Mouse (Mus musculus): Measurements from ENCODE around the gene Rps11. TPM values are rescaled to one million over a fixed set of nuclear protein-coding genes. Genes with fewer than 3 reads are reported as not detected.
A peak's percentile ranks its signal among the peaks of the same experiment; 100 is the strongest.
"Not testable (repeated sequence)": the region's sequence is repeated elsewhere in the genome, so short reads cannot be mapped to it uniquely, and the experiment has no call there.

Gene Rps11
- polyA plus RNA-seq, 1 experiment from 2014 or later = 1,135 TPM

DNA sequence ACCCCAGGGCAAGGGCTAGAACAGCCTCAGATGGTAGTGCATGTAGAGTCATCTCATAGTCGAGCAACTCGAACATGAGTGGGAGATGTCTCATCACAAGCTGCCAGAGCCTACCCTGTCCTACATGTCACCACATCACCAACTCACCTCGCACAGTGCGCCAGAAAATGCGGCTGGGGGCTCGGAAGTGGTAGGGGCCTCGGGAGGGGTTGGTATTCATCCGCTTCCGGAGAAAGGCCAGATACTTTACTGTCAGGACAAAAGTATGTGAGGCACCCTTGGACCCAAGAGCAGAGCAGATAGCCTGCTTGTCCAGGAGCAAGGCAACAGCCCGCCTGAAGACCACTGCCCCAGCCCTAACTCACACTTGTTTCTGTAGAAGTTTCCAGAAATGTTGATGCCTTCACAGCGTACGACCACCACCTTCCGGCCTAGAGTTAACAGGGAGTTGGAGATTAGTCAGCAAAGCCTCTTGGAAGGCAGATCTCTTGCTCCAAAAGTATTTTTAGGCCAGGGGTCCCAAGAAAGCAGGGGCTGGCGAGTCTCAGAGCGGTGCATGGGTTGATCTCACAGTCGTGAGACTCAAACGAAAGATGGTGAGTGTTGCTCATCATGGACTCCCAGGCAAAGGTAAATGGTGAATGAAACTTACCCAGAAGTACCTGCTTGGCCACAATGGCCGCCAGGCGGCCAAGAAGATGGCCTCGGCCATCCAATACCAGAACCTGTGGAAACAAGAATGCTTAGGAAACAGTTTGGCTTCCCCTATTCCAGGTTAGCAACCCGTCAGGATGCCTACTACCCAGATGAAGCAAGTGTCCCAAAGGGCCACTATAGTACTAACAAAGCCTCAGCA, 2.8 kb upstream of the Rps11 start:
- Histone ChIP-seq H3K4me1 (peaks cover 44% of the 10 kb centered on the region), H3K27me3 (peaks cover 2% of the 10 kb centered on the region; the same call in 1 of the 2 replicates), H3K4me2 (replicated peaks) (peak overlapping the region; percentile 97), H3K9ac (peak overlapping the region; percentile 98), H3K9me3 (replicated peaks) (no peaks in the 10 kb centered on the region), H3K36me3 (peaks cover 34% of the 10 kb centered on the region), H3K4me3 (peak overlapping the region; percentile 87), H3K27ac (peak overlapping the region; percentile 88)
- ATAC-seq (ENCODE audit: low FRiP score) = no peak
- 50% methylated on average over 21 of the region's 21 CpGs for WGBS

GRCm38 (mm10) chr7:45126147-45126843, 2.1 kb upstream of the Rps11 start:
- Histone ChIP-seq H3K27ac (peak overlapping the region; percentile 88), H3K4me3 (peak overlapping the region; percentile 87), H3K9me3 (replicated peaks) (no peaks in the 10 kb centered on the region), H3K4me1 (peaks cover 51% of the 10 kb centered on the region), H3K9ac (peak overlapping the region; percentile 98), H3K27me3 (no peaks in the 10 kb centered on the region), H3K36me3 (peaks cover 42% of the 10 kb centered on the region), H3K4me2 (replicated peaks) (peak overlapping the region; percentile 97)
- no peak for ATAC-seq (ENCODE audit: low FRiP score)
- WGBS = 77% methylated on average over 17 of the region's 17 CpGs

DNA sequence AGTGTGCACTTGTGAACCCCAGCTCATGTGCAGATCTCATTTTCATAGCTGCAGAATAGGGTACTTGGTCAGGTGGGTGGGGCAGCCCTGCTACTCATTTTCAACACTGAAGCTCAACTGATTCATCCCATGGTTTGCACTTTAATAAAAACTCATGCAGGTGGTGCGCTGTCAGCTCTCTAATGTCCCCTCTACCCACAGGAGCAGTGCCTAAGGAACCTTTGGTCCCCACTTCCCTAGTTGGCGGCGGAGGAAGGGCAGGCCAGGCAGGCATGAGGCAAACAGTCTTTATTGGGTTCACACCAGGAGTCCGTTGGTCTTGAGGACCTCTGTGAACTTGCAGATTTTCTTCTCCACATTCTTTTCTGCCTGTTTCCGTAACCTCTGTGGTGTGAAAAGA, 1.4 kb upstream of the Rps11 start:
- H3K4me3 ChIP-seq = not testable (repeated sequence)

GRCm38 (mm10) chr7:45125144-45125600, 933 bp upstream of the Rps11 start:
- Histone ChIP-seq H3K36me3 (peaks cover 53% of the 10 kb centered on the region), H3K9ac (peak overlapping the region; percentile 6; the same call in 1 of the 2 replicates), H3K4me1 (peaks cover 50% of the 10 kb centered on the region), H3K27ac (peak overlapping the region; percentile 77), H3K9me3 (replicated peaks) (no peaks in the 10 kb centered on the region), H3K4me3 (peak overlapping the region; percentile 90; the same call in 1 of the 2 replicates), H3K4me2 (replicated peaks) (peak overlapping the region; percentile 44), H3K27me3 (no peaks in the 10 kb centered on the region)
- no peak for ATAC-seq (ENCODE audit: low FRiP score)
- WGBS = 21% methylated on average over 7 of the region's 7 CpGs

More for the DNA sequence above, 1.4 kb upstream of the Rps11 start:
- H3K9ac ChIP-seq; ATAC-seq (ENCODE audit: low FRiP score); H3K9me3 ChIP-seq (replicated peaks); H3K27me3 ChIP-seq: not testable (repeated sequence)
- H3K27ac ChIP-seq = peak overlapping the region; percentile 77; the same call in 1 of the 2 replicates
- H3K4me1 ChIP-seq = peaks cover 52% of the 10 kb centered on the region
- peak overlapping the region; percentile 44; the same call in 1 of the 2 replicates for H3K4me2 ChIP-seq (replicated peaks)
- H3K36me3 ChIP-seq = peaks cover 48% of the 10 kb centered on the region
- 52% methylated on average over 5 of the region's 5 CpGs for WGBS

- Histone ChIP-seq H3K4me1 (peaks cover 43% of the 10 kb centered on the region), H3K9me3 (replicated peaks) (no peaks in the 10 kb centered on the region), H3K27ac (0 out of 2 replicates have a peak overlapping the region, but pooled peaks have one; percentile 83), H3K27me3 (no peaks in the 10 kb centered on the region), H3K9ac (peak overlapping the region; percentile 98), H3K4me2 (replicated peaks) (peak overlapping the region; percentile 90), H3K4me3 (peak overlapping the region; percentile 90), H3K36me3 (peaks cover 71% of the 10 kb centered on the region)
- WGBS = 26% methylated on average over 12 of the region's 12 CpGs
- no peak for ATAC-seq (ENCODE audit: low FRiP score)
Observed at GRCm38 (mm10) chr7:45123186-45123570, 1.1 kb downstream of the Rps11 start.

DNA sequence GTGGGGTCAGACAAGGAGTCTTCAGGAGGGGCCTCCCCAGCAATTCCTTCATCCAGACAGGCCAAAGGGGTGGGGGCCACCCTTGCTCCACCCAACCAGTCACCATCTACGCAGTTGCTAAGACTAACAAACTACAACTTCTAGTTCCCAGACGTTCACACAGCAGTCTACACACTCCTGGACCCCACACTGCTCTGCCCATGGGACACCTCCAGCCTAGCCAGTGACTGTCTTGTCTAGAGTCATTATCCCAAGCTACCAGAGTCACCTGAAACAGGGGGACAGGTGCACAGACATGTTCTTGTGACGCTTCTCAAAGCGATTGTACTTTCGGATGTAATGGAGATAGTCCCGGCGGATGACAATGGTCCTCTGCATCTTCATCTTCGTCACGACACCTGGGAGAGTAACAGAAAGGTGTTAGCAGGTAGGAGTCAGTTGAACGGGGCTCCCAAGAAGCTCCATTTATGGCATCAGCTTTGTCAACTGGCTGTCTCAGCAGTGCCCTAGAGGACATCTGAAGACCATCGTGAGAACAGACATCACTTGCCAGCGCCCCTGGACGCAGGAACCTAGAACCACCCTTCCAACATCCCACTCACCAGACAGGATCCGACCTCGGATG, 1.6 kb downstream of the Rps11 start:
- ATAC-seq (ENCODE audit: low FRiP score) = no peak
- Histone ChIP-seq H3K27ac (no peak overlapping the region), H3K27me3 (no peaks in the 10 kb centered on the region), H3K36me3 (peaks cover 74% of the 10 kb centered on the region), H3K4me1 (peaks cover 41% of the 10 kb centered on the region), H3K4me2 (replicated peaks) (peak overlapping the region; percentile 90), H3K4me3 (peak overlapping the region; percentile 90), H3K9me3 (replicated peaks) (no peaks in the 10 kb centered on the region), H3K9ac (peak overlapping the region; percentile 98)
- WGBS = 89% methylated on average over 15 of the region's 15 CpGs

GRCm38 (mm10) chr7:45121966-45122365, 2.3 kb downstream of the Rps11 start:
- Histone ChIP-seq H3K9me3 (replicated peaks) (no peaks in the 10 kb centered on the region), H3K4me1 (peaks cover 33% of the 10 kb centered on the region), H3K27me3 (no peaks in the 10 kb centered on the region), H3K27ac (no peak overlapping the region), H3K9ac (peak overlapping the region; percentile 33; the same call in 1 of the 2 replicates), H3K4me2 (replicated peaks) (no peak overlapping the region), H3K36me3 (peaks cover 72% of the 10 kb centered on the region), H3K4me3 (no peak overlapping the region)
- no peak for ATAC-seq (ENCODE audit: low FRiP score)

GRCm38 (mm10) chr7:45121404-45121803, 2.8 kb downstream of the Rps11 start:
- H3K4me1 ChIP-seq = peaks cover 28% of the 10 kb centered on the region
- peaks cover 66% of the 10 kb centered on the region for H3K36me3 ChIP-seq
- H3K9ac ChIP-seq = peak overlapping the region; percentile 33; the same call in 1 of the 2 replicates
- H3K9me3 ChIP-seq (replicated peaks) = no peaks in the 10 kb centered on the region
- H3K4me3 ChIP-seq = no peak overlapping the region
- 81% methylated on average over 8 of the region's 8 CpGs for WGBS
- ATAC-seq (ENCODE audit: low FRiP score) = no peak
- no peaks in the 10 kb centered on the region for H3K27me3 ChIP-seq
- H3K4me2 ChIP-seq (replicated peaks) = no peak overlapping the region
- H3K27ac ChIP-seq = no peak overlapping the region

DNA sequence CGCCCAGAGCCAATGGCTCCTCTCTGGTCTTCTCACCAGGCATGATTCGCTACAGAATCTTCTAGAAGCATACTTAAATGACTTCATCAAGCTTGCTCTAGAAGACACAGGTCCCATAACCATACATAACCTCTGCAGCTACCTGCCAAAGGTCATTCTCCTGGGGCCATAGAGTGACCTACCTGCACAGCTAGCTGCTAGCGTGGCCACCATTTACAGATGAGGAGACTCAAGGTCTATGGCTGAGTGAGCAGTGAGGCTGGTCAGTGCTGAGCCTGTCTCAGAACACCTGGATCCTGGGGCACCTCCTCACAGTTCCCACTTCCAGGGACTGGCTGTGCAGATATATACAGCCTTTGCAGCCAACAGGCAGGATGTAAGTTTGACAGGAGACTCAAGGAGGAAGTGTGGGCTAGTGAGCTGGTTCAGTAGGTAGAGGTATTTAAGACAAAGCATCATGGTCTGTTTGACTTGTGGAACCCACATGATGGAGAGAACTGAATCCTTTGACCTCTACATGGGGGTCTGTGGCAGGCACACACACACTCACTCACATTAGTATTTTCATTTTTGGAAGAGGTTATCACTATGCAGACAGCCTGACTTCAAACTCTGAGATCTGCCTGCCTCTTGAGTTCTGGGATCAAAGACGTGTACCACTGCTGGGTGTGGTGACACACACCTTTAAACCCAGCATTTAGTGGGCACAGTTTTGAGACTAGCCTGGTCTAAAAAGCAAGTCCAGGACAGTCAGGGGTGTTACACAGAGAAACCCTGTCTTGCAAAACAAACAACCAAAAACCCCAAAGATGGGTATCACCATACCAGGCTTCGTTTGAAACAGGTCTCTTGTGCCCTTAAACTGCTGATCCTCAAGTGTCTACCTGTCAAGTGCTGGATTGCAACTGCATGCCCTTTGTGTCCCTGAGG, 4.2 kb downstream of the Rps11 start:
- no peaks in the 10 kb centered on the region for H3K9me3 ChIP-seq (replicated peaks)
- H3K4me3 ChIP-seq = no peak overlapping the region
- no peak overlapping the region for H3K9ac ChIP-seq
- H3K36me3 ChIP-seq = peaks cover 52% of the 10 kb centered on the region
- no peak for ATAC-seq (ENCODE audit: low FRiP score)
- H3K27ac ChIP-seq = no peak overlapping the region
- H3K4me1 ChIP-seq = peaks cover 23% of the 10 kb centered on the region
- no peak overlapping the region for H3K4me2 ChIP-seq (replicated peaks)
- no peaks in the 10 kb centered on the region for H3K27me3 ChIP-seq
- WGBS = 80% methylated on average over 5 of the region's 5 CpGs

DNA sequence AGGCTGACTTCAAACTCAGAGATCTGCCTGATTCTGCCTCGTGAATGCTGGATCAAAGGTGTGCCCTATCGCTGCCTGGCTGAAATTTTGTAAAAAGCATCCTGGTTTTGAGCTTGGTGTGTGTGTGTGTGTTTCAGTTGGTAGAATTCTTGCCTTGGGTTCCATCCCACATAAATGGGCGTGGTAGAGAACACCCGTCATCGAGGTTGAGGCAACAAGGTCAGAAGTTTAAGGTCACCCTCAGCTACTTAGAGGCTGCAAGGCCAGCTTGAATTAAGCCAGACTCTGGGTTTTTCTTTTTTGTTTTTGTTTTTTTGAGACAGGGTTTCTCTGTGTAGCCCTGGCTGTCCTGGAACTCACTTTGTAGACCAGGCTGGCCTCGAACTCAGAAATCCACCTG, 5.9 kb downstream of the Rps11 start:
- no peaks in the 10 kb centered on the region for H3K9me3 ChIP-seq (replicated peaks)
- no peaks in the 10 kb centered on the region for H3K27me3 ChIP-seq
- no peak overlapping the region for H3K9ac ChIP-seq
- peaks cover 18% of the 10 kb centered on the region for H3K4me1 ChIP-seq
- H3K4me3 ChIP-seq = no peak overlapping the region
- H3K4me2 ChIP-seq (replicated peaks) = no peak overlapping the region
- no peak for ATAC-seq (ENCODE audit: low FRiP score)
- H3K36me3 ChIP-seq = peaks cover 51% of the 10 kb centered on the region
- 86% methylated on average over 6 of the region's 6 CpGs for WGBS
- no peak overlapping the region for H3K27ac ChIP-seq

DNA sequence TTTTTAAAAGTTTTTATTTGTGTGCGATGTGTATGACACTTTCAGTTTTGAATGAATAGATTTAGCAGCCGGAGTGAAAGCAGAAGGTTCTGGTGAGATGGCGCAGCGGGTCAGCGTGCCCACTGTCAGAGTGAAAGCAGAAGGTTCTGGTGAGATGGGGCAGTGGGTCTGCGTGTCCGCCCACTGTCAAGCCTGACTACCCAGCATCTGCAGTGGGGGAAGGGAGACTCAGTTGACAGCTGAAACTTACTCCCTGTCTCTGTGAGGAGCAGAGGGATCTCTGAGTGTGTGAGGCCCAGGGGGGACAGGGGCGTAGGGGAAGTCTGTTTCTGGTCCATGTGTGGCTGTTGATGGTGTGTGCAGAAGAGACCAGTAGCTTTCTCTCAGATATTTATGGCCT, 6.7 kb downstream of the Rps11 start:
- ATAC-seq (ENCODE audit: low FRiP score) = no peak
- Histone ChIP-seq H3K4me1 (peaks cover 10% of the 10 kb centered on the region), H3K27ac (no peak overlapping the region)

More for the DNA sequence above, 6.7 kb downstream of the Rps11 start:
- Histone ChIP-seq H3K36me3 (peaks cover 47% of the 10 kb centered on the region), H3K27me3 (no peaks in the 10 kb centered on the region), H3K4me3 (no peak overlapping the region), H3K9ac (no peak overlapping the region), H3K4me2 (replicated peaks) (no peak overlapping the region), H3K9me3 (replicated peaks) (no peaks in the 10 kb centered on the region)
- WGBS = 80% methylated on average over 8 of the region's 8 CpGs
